Mouse (Mus musculus) lung, postnatal 10 days (tissue): ENCODE data around the gene Tie1.

Experiments used
- DNase-seq: peaks from one replicate; pipeline ENCODE4 v3.0.0; 2021

The Tie1 gene

DNA sequence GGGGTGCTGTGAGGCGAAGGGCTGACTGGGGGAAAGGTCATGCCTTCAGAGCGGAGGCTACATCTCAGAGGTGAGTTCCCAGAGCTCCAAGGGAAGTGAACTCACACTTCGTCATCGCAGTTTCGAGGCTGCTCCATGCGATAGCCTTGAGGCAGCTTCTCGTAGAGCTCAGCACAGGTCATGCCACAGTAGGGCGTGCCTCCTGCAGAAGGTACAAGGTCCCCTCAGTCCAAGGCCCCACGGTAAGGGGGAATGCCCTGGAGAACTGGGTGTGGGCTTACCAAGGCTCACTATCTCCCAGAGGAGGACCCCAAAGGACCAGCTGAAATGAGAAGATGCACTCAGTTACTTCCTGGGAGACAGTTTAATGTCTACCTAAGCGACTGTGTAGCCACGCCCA lies 17.2 kb downstream of the Tie1 start:
- no peak for DNase-seq

GRCm38 (mm10) chr4:118471281-118471680 lies 18.6 kb downstream of the Tie1 start:
- DNase-seq, result no peak

DNA sequence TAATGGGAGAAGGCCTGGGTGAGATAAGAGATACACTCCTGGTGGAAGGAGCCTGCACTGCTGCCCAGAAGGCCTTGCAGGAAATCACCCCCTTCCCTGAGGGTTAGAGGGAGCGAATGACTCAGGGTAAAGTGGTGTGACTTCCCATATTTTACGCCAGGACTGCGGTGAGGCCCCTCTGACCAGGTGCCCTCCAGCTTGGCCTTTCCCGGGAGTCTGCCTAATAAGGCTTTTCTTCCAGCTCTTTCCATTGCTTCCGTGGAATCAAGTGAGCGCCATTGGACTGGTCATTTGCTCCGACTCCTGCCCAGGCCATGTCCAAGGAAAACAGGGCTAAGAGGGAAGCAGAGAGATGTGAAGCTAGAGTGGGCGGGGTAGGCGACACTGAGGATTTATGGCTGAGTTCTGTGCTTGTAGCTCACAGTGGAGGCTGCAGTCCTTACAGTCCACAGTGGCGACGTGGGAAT lies 24.1 kb downstream of the Tie1 start:
- DNase-seq, result peak; percentile 31

DNA sequence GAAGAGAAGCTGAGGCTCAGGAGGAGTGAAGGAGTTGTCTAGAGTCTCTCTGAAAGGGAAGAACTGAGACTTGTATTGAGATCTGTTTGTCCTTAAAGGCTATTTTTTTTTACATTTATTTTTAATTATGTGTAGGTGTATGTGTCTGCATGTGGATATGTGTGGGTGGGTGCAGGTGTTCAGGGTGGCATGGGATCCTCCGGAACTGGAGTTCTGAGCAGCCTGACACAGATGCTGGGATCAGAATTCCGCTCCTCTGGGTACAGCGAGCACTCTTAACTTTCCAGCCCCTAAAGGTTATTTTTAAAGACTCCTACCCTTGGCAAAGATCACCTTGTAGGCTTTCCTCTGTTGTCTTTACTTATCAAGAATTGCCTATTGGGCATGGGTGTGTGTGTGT lies 24.9 kb downstream of the Tie1 start:
- no peak for DNase-seq

GRCm38 (mm10) chr4:118457345-118457975 lies 32.4 kb downstream of the Tie1 start, which contains the start of gene Mpl:
Gene Mpl (minus strand): TSS chr4:118457513.
- DNase-seq, result no peak

- no peak for DNase-seq
Observed at GRCm38 (mm10) chr4:118446415-118447153, 43.3 kb downstream of the Tie1 start.

- DNase-seq, result peak; percentile 80
Observed at GRCm38 (mm10) chr4:118445781-118446414, 44.0 kb downstream of the Tie1 start.

DNA sequence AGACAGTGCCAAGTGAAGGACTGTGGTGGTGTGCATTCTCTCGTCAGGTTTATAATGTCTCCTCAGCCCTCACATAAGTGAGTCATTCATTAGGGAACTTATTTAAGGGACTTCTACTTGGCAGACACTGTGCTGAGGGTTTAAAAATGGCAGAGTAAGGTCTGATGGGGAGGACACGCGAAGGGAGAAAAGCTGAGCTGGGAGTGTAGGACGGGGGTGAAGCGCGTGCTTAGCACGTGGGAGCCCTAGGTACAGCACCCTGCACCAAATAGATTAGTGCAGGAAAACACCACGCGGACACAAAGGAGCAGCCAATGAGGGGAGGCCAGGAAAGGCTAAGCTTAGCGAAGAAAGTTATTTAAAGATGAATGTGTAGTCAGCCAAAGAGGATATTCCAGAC lies 44.8 kb downstream of the Tie1 start:
- no peak for DNase-seq

DNA sequence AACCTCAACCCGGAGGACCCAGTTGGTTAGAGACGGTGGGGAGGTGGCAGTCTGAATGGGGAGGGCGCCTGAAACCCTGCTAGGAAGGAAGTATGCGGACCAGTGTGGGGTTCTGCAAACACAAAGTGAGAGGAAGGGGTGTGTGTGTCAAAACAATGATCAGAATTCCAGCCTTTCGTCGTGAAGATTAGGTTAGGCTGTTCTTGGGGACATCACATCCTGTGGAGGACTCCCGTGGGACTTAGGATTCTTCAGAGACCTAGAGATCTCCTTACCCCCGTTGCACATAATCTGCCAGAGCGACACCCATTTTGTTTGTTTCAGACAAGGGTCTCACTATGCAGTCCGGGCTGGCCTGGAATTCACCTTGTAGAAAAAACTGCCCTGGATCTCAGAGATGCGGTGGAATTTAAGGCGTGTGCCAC lies 52.0 kb downstream of the Tie1 start:
- peak; percentile 58 for DNase-seq

- DNase-seq, result peak; percentile 97
Observed at GRCm38 (mm10) chr4:118436820-118437603, 52.8 kb downstream of the Tie1 start, which contains the start of gene Cdc20. Gene Cdc20 (minus strand): TSS chr4:118437352.

GRCm38 (mm10) chr4:118432332-118432731 lies 57.5 kb downstream of the Tie1 start:
- no peak for DNase-seq

DNA sequence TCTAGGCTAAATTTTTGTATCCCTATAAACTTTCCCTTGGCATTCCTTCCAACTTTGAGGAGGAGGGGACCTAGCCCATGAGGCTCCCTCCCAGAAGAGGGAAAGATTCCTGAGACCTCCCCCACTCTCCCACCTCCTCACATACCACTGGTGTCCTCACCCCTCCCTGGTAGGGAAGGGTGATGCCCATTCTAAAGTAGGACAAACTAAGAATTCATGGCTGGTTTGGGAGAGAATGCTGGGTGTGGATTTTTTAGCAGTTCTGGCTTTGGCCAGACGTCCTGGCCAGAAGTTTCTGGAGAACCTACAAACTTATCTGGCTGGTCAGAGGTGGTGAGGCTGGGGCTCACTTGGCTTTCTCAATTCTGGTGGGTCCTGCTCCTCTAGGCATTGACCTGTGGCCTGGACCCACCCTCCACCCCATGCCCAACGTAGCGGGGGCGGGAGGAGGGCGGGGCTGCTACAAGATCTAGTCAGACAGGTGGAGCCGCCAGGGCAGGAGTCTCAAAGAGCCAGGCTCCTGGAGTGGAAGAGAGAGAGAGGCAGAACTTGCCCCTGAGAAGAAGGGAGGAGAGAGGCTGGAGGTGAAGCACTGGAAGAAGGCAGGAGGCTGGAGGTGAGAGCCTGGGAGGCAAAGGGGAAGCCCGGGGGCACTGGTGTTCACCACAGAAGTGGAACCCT lies 60.5 kb downstream of the Tie1 start:
- DNase-seq, result peak; percentile 40

GRCm38 (mm10) chr4:118428531-118429214 lies 61.2 kb downstream of the Tie1 start:
- peak; percentile 54 for DNase-seq

- peak; percentile 97 for DNase-seq
Observed at GRCm38 (mm10) chr4:118427768-118428451, 62.0 kb downstream of the Tie1 start, which contains the start of gene Elovl1. Gene Elovl1 (plus strand): TSS chr4:118428093.

- no peak for DNase-seq
Observed at GRCm38 (mm10) chr4:118427415-118427767, 62.5 kb downstream of the Tie1 start.

- no peak for DNase-seq
Observed at GRCm38 (mm10) chr4:118425374-118425773, 64.5 kb downstream of the Tie1 start.

- DNase-seq, result peak; percentile 49
Observed at GRCm38 (mm10) chr4:118424541-118425160, 65.2 kb downstream of the Tie1 start.

- DNase-seq, result no peak
Observed at GRCm38 (mm10) chr4:118421384-118421783, 68.5 kb downstream of the Tie1 start.
